Mouse (Mus musculus): Measurements from ENCODE around the gene Spata20. TPM values are rescaled to one million over a fixed set of nuclear protein-coding genes. Genes with fewer than 3 reads are reported as not detected.

Spata20 gene
- polyA plus RNA-seq, 1 experiment: 0.39 TPM

- no peak for DNase-seq
- H3K27me3 ChIP-seq (ENCODE audit: control insufficient read depth, insufficient read depth, low read length): no peaks in the 10 kb centered on the region
- 93% methylated on average over 8 of the region's 8 CpGs for WGBS
- H3K4me1 ChIP-seq (replicated peaks; ENCODE audit: control insufficient read depth, insufficient read depth, low read length): no peaks in the 10 kb centered on the region
- no peak for TF ChIP-seq CTCF (IDR thresholded peaks at IDR 0.05; ENCODE audit: borderline replicate concordance, control insufficient read depth, extremely low read depth, insufficient read depth, low read length, poor library complexity)
- TF ChIP-seq POLR2A (IDR thresholded peaks at IDR 0.05; ENCODE audit: control insufficient read depth, extremely low read depth, insufficient read depth, low read length, poor library complexity): no peak
- H3K4me3 ChIP-seq (ENCODE audit: control insufficient read depth, insufficient read depth, low read length): no peak overlapping the region
- H3K27ac ChIP-seq (ENCODE audit: control insufficient read depth, insufficient read depth, low read length): no peak overlapping the region
- H3K36me3 ChIP-seq (ENCODE audit: control insufficient read depth, insufficient read depth, low read length): no peaks in the 10 kb centered on the region
Observed at GRCm38 (mm10) chr11:94449239-94449638, 36.7 kb downstream of the Spata20 start.

GRCm38 (mm10) chr11:94447017-94447416 lies 39.0 kb downstream of the Spata20 start:
- WGBS: 60% methylated on average over 3 of the region's 3 CpGs
- H3K27me3 ChIP-seq (ENCODE audit: control insufficient read depth, insufficient read depth, low read length): no peaks in the 10 kb centered on the region; the same call in 1 of the 2 replicates
- no peak overlapping the region for H3K4me3 ChIP-seq (ENCODE audit: control insufficient read depth, insufficient read depth, low read length)

DNA sequence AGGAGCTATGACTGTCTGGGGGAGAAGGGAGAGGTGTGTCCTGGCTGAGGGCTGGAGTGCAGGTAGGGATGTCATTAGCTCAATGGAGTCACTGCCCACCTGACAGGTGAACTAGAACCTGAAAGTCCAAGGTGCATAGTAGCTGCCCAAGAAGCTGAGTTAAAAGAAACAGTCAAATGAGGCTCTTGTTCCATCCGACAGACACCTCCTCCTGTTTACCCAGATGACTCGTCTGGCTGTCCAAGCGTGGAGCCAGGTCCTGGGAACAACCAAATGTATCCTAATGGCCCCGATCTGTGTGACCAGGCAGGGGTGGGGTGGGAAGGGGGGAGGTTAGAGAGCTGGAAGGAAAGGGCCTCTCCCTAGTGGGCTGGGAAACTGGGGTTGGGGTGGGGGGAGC lies 40.7 kb downstream of the Spata20 start:
- Histone ChIP-seq H3K4me1 (replicated peaks; ENCODE audit: control insufficient read depth, insufficient read depth, low read length) (no peaks in the 10 kb centered on the region), H3K27ac (ENCODE audit: control insufficient read depth, insufficient read depth, low read length) (no peak overlapping the region), H3K36me3 (ENCODE audit: control insufficient read depth, insufficient read depth, low read length) (no peaks in the 10 kb centered on the region), H3K27me3 (ENCODE audit: control insufficient read depth, insufficient read depth, low read length) (no peaks in the 10 kb centered on the region; the same call in 1 of the 2 replicates), H3K4me3 (ENCODE audit: control insufficient read depth, insufficient read depth, low read length) (no peak overlapping the region)
- no peak for TF ChIP-seq CTCF (IDR thresholded peaks at IDR 0.05; ENCODE audit: borderline replicate concordance, control insufficient read depth, extremely low read depth, insufficient read depth, low read length, poor library complexity)
- no peak for TF ChIP-seq POLR2A (IDR thresholded peaks at IDR 0.05; ENCODE audit: control insufficient read depth, extremely low read depth, insufficient read depth, low read length, poor library complexity)
- WGBS: 83% methylated on average over 4 of the region's 4 CpGs
- no peak for DNase-seq

More at GRCm38 (mm10) chr11:94447017-94447416, 39.0 kb downstream of the Spata20 start:
- no peaks in the 10 kb centered on the region for H3K4me1 ChIP-seq (replicated peaks; ENCODE audit: control insufficient read depth, insufficient read depth, low read length)
- H3K27ac ChIP-seq (ENCODE audit: control insufficient read depth, insufficient read depth, low read length): no peak overlapping the region
- no peak for TF ChIP-seq CTCF (IDR thresholded peaks at IDR 0.05; ENCODE audit: borderline replicate concordance, control insufficient read depth, extremely low read depth, insufficient read depth, low read length, poor library complexity)
- TF ChIP-seq POLR2A (IDR thresholded peaks at IDR 0.05; ENCODE audit: control insufficient read depth, extremely low read depth, insufficient read depth, low read length, poor library complexity): no peak
- no peak for DNase-seq
- H3K36me3 ChIP-seq (ENCODE audit: control insufficient read depth, insufficient read depth, low read length): no peaks in the 10 kb centered on the region

DNA sequence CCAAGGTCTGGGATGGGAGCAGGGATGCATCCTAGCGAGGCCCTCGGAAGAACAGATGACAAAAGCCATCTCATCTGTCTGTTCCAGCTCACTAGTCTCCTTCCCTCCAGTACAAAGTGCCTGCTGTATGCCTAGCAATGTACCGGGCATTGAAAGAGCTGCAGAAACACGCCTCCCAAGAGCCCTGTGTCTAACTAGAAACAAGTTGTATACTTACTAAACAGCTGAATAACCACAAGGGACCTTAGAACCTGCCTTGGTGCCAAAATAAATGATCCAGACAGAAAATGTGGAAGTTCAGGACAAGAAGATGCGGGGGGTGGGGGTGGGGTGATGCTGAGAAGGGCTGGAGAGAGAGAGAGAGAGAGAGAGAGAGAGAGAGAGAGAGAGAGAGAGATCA lies 41.1 kb downstream of the Spata20 start:
- TF ChIP-seq POLR2A (IDR thresholded peaks at IDR 0.05; ENCODE audit: control insufficient read depth, extremely low read depth, insufficient read depth, low read length, poor library complexity): no peak
- no peak for TF ChIP-seq CTCF (IDR thresholded peaks at IDR 0.05; ENCODE audit: borderline replicate concordance, control insufficient read depth, extremely low read depth, insufficient read depth, low read length, poor library complexity)
- 74% methylated on average over 5 of the region's 5 CpGs for whole genome bisulfite sequencing
- no peaks in the 10 kb centered on the region for H3K4me1 ChIP-seq (replicated peaks; ENCODE audit: control insufficient read depth, insufficient read depth, low read length)
- DNase-seq: no peak
- H3K27ac ChIP-seq (ENCODE audit: control insufficient read depth, insufficient read depth, low read length): no peak overlapping the region
- H3K27me3 ChIP-seq (ENCODE audit: control insufficient read depth, insufficient read depth, low read length): no peaks in the 10 kb centered on the region; the same call in 1 of the 2 replicates
- no peaks in the 10 kb centered on the region for H3K36me3 ChIP-seq (ENCODE audit: control insufficient read depth, insufficient read depth, low read length)
- H3K4me3 ChIP-seq (ENCODE audit: control insufficient read depth, insufficient read depth, low read length): no peak overlapping the region

- H3K27ac ChIP-seq (ENCODE audit: control insufficient read depth, insufficient read depth, low read length): no peak overlapping the region
- TF ChIP-seq CTCF (IDR thresholded peaks at IDR 0.05; ENCODE audit: borderline replicate concordance, control insufficient read depth, extremely low read depth, insufficient read depth, low read length, poor library complexity) (no peak), POLR2A (IDR thresholded peaks at IDR 0.05; ENCODE audit: control insufficient read depth, extremely low read depth, insufficient read depth, low read length, poor library complexity) (no peak)
- H3K27me3 ChIP-seq (ENCODE audit: control insufficient read depth, insufficient read depth, low read length): no peaks in the 10 kb centered on the region; the same call in 1 of the 2 replicates
- no peaks in the 10 kb centered on the region for H3K36me3 ChIP-seq (ENCODE audit: control insufficient read depth, insufficient read depth, low read length)
- DNase-seq: no peak
- no peaks in the 10 kb centered on the region for H3K4me1 ChIP-seq (replicated peaks; ENCODE audit: control insufficient read depth, insufficient read depth, low read length)
- WGBS: 96% methylated on average over 9 of the region's 9 CpGs
- no peak overlapping the region for H3K4me3 ChIP-seq (ENCODE audit: control insufficient read depth, insufficient read depth, low read length)
Observed at GRCm38 (mm10) chr11:94441752-94442151, 44.2 kb downstream of the Spata20 start.

DNA sequence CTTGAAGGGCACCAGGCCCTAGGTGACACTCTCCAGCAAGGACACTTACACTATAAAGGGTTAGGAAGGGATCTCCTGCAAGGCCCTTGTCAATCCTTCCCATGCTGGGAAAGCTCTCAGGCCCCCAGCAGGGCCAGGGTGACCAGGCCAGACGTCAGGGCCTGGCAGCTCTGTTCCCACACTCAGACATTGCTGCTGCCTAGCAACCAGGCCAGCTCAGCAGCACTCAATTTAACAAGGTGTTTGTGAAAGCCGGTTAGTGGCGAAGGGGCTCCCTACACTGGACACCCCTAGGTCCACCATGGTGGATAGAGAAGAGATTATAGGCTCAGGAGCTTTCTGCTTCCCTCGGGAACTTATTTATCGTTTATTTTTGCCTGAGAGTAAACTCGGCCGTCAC lies 44.9 kb downstream of the Spata20 start:
- 91% methylated on average over 7 of the region's 7 CpGs for WGBS
- Histone ChIP-seq H3K27me3 (ENCODE audit: control insufficient read depth, insufficient read depth, low read length) (no peaks in the 10 kb centered on the region; the same call in 1 of the 2 replicates), H3K4me1 (replicated peaks; ENCODE audit: control insufficient read depth, insufficient read depth, low read length) (no peaks in the 10 kb centered on the region), H3K4me3 (ENCODE audit: control insufficient read depth, insufficient read depth, low read length) (no peak overlapping the region), H3K36me3 (ENCODE audit: control insufficient read depth, insufficient read depth, low read length) (no peaks in the 10 kb centered on the region), H3K27ac (ENCODE audit: control insufficient read depth, insufficient read depth, low read length) (no peak overlapping the region)
- DNase-seq: no peak
- 0 out of 2 replicates have a peak, but pooled peaks have one; percentile 15 for TF ChIP-seq CTCF (IDR thresholded peaks at IDR 0.05; ENCODE audit: borderline replicate concordance, control insufficient read depth, extremely low read depth, insufficient read depth, low read length, poor library complexity)
- no peak for TF ChIP-seq POLR2A (IDR thresholded peaks at IDR 0.05; ENCODE audit: control insufficient read depth, extremely low read depth, insufficient read depth, low read length, poor library complexity)

GRCm38 (mm10) chr11:94440421-94440820 lies 45.6 kb downstream of the Spata20 start:
- Histone ChIP-seq H3K4me3 (ENCODE audit: control insufficient read depth, insufficient read depth, low read length) (no peak overlapping the region), H3K36me3 (ENCODE audit: control insufficient read depth, insufficient read depth, low read length) (no peaks in the 10 kb centered on the region), H3K27me3 (ENCODE audit: control insufficient read depth, insufficient read depth, low read length) (no peaks in the 10 kb centered on the region; the same call in 1 of the 2 replicates), H3K4me1 (replicated peaks; ENCODE audit: control insufficient read depth, insufficient read depth, low read length) (no peaks in the 10 kb centered on the region), H3K27ac (ENCODE audit: control insufficient read depth, insufficient read depth, low read length) (no peak overlapping the region)
- no peak for DNase-seq
- WGBS: 97% methylated on average over 6 of the region's 6 CpGs
- TF ChIP-seq CTCF (IDR thresholded peaks at IDR 0.05; ENCODE audit: borderline replicate concordance, control insufficient read depth, extremely low read depth, insufficient read depth, low read length, poor library complexity) (no peak), POLR2A (IDR thresholded peaks at IDR 0.05; ENCODE audit: control insufficient read depth, extremely low read depth, insufficient read depth, low read length, poor library complexity) (no peak)
